Mouse (Mus musculus) myocyte (in vitro differentiated cells): ENCODE measurements around the gene Dmxl2. TPM values are rescaled to one million over a fixed set of nuclear protein-coding genes. Genes with fewer than 3 reads are reported as not detected.

Experiments
- H3K27me3 ChIP-seq: one replicate; pipeline ENCODE4 v1.6.1; 2011; ENCODE audit not compliant: control insufficient read depth, insufficient read depth, insufficient read length
- H3K36me3 ChIP-seq: one replicate; pipeline ENCODE4 v1.6.1; 2011; ENCODE audit not compliant: control insufficient read depth, insufficient read depth
- H3K4me2 ChIP-seq: one replicate; pipeline ENCODE4 v1.6.1; 2011; ENCODE audit warnings: low read depth, control low read depth
- H3K4me3 ChIP-seq: one replicate; pipeline ENCODE4 v1.5.1; 2011; ENCODE audit warnings: mild to moderate bottlenecking, control low read depth, moderate library complexity
- H3K79me2 ChIP-seq: one replicate; pipeline ENCODE4 v1.6.1; 2011; ENCODE audit not compliant: control insufficient read depth, insufficient read depth
- H3ac ChIP-seq: one replicate; pipeline ENCODE4 v1.6.1; 2011; ENCODE audit not compliant: control insufficient read depth, insufficient read length
- CEBPB ChIP-seq: IDR thresholded peaks from 2 replicates; pipeline ENCODE4 v1.6.1; 2011; ENCODE audit warnings: mild to moderate bottlenecking, moderate library complexity; ENCODE audit not compliant: poor library complexity, insufficient read depth, severe bottlenecking
- E2F4 ChIP-seq: IDR thresholded peaks from one replicate; pipeline ENCODE4 v1.6.1; 2011; ENCODE audit warnings: mild to moderate bottlenecking, control low read depth, moderate library complexity; ENCODE audit not compliant: insufficient read depth
- MAX ChIP-seq: IDR thresholded peaks from one replicate; pipeline ENCODE4 v1.6.1; 2011; ENCODE audit warnings: low read depth, mild to moderate bottlenecking, control low read depth
- MYOD1 ChIP-seq, 3 experiments: IDR thresholded peaks; one replicate each; pipeline ENCODE4 v1.6.1; 2011; ENCODE audit warnings: control low read depth in 2 of 3, low read depth in 2 of 3, mild to moderate bottlenecking in 2 of 3, moderate library complexity in 1 of 3; ENCODE audit not compliant: insufficient read length in 2 of 3, control insufficient read depth in 1 of 3
- MYOG ChIP-seq, 3 experiments: IDR thresholded peaks; one replicate each; pipeline ENCODE4 v1.6.1; 2011; ENCODE audit warnings: control low read depth in 2 of 3, low read depth in 2 of 3, mild to moderate bottlenecking in 2 of 3; ENCODE audit not compliant: insufficient read length in 2 of 3, control insufficient read depth in 1 of 3, insufficient read depth in 1 of 3
- POLR2A ChIP-seq: IDR thresholded peaks from one replicate; pipeline ENCODE4 v1.6.1; 2011; ENCODE audit warnings: low read depth, mild to moderate bottlenecking, control low read depth, moderate library complexity; ENCODE audit not compliant: insufficient read length
- POLR2AphosphoS2 ChIP-seq: IDR thresholded peaks from one replicate; pipeline ENCODE4 v1.6.1; 2011; ENCODE audit warnings: low read depth, control low read depth; ENCODE audit not compliant: insufficient read length
- REST ChIP-seq: IDR thresholded peaks from one replicate; pipeline ENCODE4 v1.6.1; 2011; ENCODE audit warnings: mild to moderate bottlenecking, control low read depth, moderate library complexity; ENCODE audit not compliant: insufficient read depth, insufficient read length
- SRF ChIP-seq: IDR thresholded peaks from one replicate; pipeline ENCODE4 v1.6.1; 2011; ENCODE audit warnings: low read depth; ENCODE audit not compliant: control insufficient read depth, insufficient read length
- TCF12 ChIP-seq: IDR thresholded peaks from one replicate; pipeline ENCODE4 v1.6.1; 2011; ENCODE audit warnings: mild to moderate bottlenecking, control low read depth; ENCODE audit not compliant: poor library complexity, insufficient read depth, severe bottlenecking
- TCF3 ChIP-seq: IDR thresholded peaks from one replicate; pipeline ENCODE4 v1.6.1; 2011; ENCODE audit warnings: low read depth, control low read depth; ENCODE audit not compliant: insufficient read length
- USF1 ChIP-seq: IDR thresholded peaks from one replicate; pipeline ENCODE4 v1.6.1; 2011; ENCODE audit warnings: low read depth, mild to moderate bottlenecking, control low read depth, moderate library complexity
- polyA plus RNA-seq: library from polyadenylated mRNA; unstranded; fragments of >200 nt; fragmentation: generic; extraction: Trizol; gene quantifications from one replicate; pipeline ENCODE4 v1.2.1, GENCODE M21; 2012; ENCODE audit warnings: missing spikeins

Gene Dmxl2
- polyA plus RNA-seq, 1 experiment, result 0.22 TPM

DNA sequence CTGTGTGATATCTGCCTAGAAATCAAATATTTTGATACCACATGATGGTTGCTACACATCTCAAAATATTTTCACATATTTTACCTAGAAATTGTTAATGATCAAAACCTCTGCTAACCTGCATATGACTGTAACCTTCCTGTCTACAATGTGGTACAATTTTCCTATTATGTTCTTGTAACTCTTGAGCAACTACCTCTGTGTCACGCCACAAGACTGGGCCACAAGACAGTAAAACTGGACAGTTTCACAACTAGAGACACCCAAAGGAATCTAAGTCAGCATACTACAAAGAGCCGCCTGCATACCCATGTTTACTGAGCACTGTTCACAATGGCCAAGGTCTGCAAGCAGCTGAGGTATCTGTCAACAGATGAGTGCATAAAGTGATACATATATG lies 32.1 kb downstream of the Dmxl2 start:
- no peak overlapping the region for H3K4me3 ChIP-seq
- H3K27me3 ChIP-seq, result no peaks in the 10 kb centered on the region
- H3K4me2 ChIP-seq, result no peak overlapping the region
- H3K79me2 ChIP-seq, result no peaks in the 10 kb centered on the region
- no peak overlapping the region for H3ac ChIP-seq
- TF ChIP-seq TCF3 (no peak), E2F4 (no peak), CEBPB (no peak), TCF12 (no peak), MAX (no peak), REST (no peak), MYOD1 (IDR thresholded peaks at IDR 0.05; ENCODE audit: control insufficient read depth in 1 of 3, insufficient read length in 2 of 3, low read depth in 2 of 3) (no peak), USF1 (no peak), MYOG (IDR thresholded peaks at IDR 0.05; ENCODE audit: control insufficient read depth in 1 of 3, insufficient read depth in 1 of 3, insufficient read length in 2 of 3, low read depth in 2 of 3) (no peak), POLR2AphosphoS2 (no peak), SRF (no peak)
- no peaks in the 10 kb centered on the region for H3K36me3 ChIP-seq

DNA sequence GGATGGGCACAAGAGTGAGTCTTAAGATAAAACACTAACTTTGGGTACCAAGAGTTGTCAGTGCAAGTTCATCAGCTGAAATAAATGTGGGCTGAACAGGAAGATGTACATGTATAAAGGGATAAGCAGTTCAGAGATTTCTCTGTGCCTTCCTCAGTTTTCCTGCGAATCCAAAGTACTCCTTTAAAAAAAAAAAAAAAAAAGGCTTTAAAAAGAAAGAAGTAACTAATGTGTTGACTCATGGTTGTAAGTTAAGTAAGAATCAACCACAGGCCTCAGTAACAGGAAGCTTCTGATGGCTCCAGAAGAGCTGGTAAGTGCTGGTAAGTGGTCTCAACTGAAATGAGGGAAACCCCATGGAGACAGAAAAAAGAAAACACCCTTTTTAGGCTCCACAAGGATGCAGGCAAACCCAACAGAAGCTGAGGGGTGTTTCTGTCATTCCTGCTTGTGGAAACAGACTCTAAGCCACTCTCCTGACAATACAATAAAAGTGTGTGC lies 33.9 kb downstream of the Dmxl2 start:
- Histone ChIP-seq H3K4me2 (no peak overlapping the region), H3K79me2 (no peaks in the 10 kb centered on the region), H3K36me3 (no peaks in the 10 kb centered on the region), H3ac (no peak overlapping the region), H3K27me3 (no peaks in the 10 kb centered on the region), H3K4me3 (no peak overlapping the region)
- TF ChIP-seq USF1 (no peak), MAX (no peak)

DNA sequence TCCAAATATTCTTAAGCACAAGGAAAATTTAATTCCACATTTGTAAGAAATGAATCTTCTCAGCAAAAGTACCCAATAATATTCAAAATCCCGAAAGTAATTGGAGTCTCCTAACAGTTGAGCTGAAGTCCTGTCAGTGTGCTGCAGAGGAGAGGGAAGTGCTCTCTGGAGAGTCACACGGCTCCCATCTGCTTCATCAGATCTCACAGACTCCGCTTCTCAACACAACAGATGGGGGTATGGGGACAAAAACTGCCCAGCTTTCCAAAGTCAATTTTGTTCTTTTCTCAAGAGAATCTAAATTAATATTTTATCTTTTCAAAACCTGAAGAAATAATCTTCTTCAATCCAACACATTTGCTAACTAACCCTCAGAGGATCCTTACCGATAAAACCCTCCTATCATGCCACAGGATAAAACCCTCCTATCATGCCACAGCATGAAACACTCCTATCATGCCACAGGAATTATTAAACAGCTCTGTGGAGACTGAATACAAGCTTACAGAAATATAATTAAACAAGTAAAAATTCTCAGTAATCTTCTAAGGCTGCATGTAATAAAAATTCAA lies 37.9 kb downstream of the Dmxl2 start:
- Histone ChIP-seq H3K36me3 (no peaks in the 10 kb centered on the region), H3K4me3 (no peak overlapping the region), H3K27me3 (no peaks in the 10 kb centered on the region), H3K4me2 (no peak overlapping the region), H3K79me2 (no peaks in the 10 kb centered on the region), H3ac (no peak overlapping the region)
- no peak for TF ChIP-seq TCF3
- no peak for TF ChIP-seq POLR2AphosphoS2
- no peak for TF ChIP-seq POLR2A
- no peak for TF ChIP-seq CEBPB
- no peak for TF ChIP-seq MYOD1 (IDR thresholded peaks at IDR 0.05; ENCODE audit: control insufficient read depth in 1 of 3, insufficient read length in 2 of 3, low read depth in 2 of 3)
- no peak for TF ChIP-seq USF1
- no peak for TF ChIP-seq MAX
- no peak for TF ChIP-seq TCF12
- TF ChIP-seq REST, result no peak
- TF ChIP-seq SRF, result no peak
- no peak for TF ChIP-seq E2F4
- no peak for TF ChIP-seq MYOG (IDR thresholded peaks at IDR 0.05; ENCODE audit: control insufficient read depth in 1 of 3, insufficient read depth in 1 of 3, insufficient read length in 2 of 3, low read depth in 2 of 3)

DNA sequence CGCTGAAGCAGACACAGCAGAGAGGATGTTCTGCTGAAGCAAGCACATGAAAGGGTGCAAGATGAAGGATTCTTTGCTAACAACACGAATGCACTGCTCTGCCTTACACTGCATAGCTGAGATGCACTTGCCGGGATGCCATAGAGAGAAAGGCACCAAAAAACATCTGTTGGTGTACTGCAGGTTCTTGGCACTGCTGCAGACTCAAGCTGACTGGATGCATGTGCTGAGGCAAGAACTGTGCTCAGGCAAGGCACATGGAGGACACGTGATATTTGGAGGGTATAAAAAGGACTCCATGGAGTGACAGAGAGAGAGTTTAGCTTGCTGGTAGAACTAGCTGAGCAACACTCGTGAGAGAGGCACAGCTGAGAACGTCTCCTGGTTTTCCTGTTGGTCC lies 62.4 kb downstream of the Dmxl2 start:
- H3K79me2 ChIP-seq, result no peaks in the 10 kb centered on the region
- no peak overlapping the region for H3ac ChIP-seq
- no peaks in the 10 kb centered on the region for H3K27me3 ChIP-seq
- TF ChIP-seq TCF3 (no peak), MAX (no peak), USF1 (no peak), TCF12 (no peak), REST (no peak), E2F4 (no peak), MYOG (IDR thresholded peaks at IDR 0.05; ENCODE audit: control insufficient read depth in 1 of 3, insufficient read depth in 1 of 3, insufficient read length in 2 of 3, low read depth in 2 of 3) (no peak), SRF (no peak), POLR2A (no peak), POLR2AphosphoS2 (no peak), MYOD1 (IDR thresholded peaks at IDR 0.05; ENCODE audit: control insufficient read depth in 1 of 3, insufficient read length in 2 of 3, low read depth in 2 of 3) (no peak), CEBPB (no peak)
- H3K36me3 ChIP-seq, result no peaks in the 10 kb centered on the region
- H3K4me3 ChIP-seq, result no peak overlapping the region
- no peak overlapping the region for H3K4me2 ChIP-seq

DNA sequence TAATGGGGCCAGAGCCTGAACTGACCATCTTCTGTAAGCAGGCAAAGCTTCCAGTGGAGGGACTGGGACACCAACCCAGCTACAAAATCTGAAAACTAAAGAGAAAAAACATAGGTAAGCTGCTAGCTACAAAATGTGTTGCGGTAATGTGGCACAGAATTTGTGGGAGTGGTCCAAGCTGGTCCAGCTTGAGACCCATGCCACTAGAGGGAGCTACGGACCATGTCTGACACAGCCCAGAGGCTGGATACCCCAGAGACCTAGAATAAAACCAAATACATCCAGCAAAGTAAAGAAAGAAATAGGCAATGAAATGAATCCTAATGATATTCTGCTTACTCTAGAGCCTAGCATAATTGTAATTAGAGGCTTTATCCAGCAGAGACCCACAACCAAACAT lies 63.2 kb downstream of the Dmxl2 start:
- Histone ChIP-seq H3K36me3 (no peaks in the 10 kb centered on the region), H3K79me2 (no peaks in the 10 kb centered on the region), H3ac (no peak overlapping the region), H3K4me3 (no peak overlapping the region), H3K4me2 (no peak overlapping the region), H3K27me3 (no peaks in the 10 kb centered on the region)
- TF ChIP-seq TCF12 (no peak), MAX (no peak)
